Mouse (Mus musculus): ENCODE measurements around the gene Itprip. TPM values are rescaled to one million over a fixed set of nuclear protein-coding genes. Genes with fewer than 3 reads are reported as not detected.

The Itprip gene
- total RNA-seq, 2 experiments from 2014 or later: 8.0 to 8.1 TPM

- no peak for DNase-seq
- intact Hi-C loops (cut with DNase I): no loop called here
These were observed 31.1 kb downstream of the Itprip start for GRCm38 (mm10) chr19:47888037-47888436.

- DNase-seq: peak; percentile 33 to 54
These were observed 31.7 kb downstream of the Itprip start for GRCm38 (mm10) chr19:47887417-47887816.

GRCm38 (mm10) chr19:47886617-47887016 is 32.5 kb downstream of the Itprip start:
- intact Hi-C loops (cut with DNase I): no loop called here
- peak in 1 of 2 experiments; percentile 48 for DNase-seq

More at GRCm38 (mm10) chr19:47887417-47887816, 31.7 kb downstream of the Itprip start:
- intact Hi-C loops (cut with DNase I): no loop called here

GRCm38 (mm10) chr19:47885886-47886285 is 33.2 kb downstream of the Itprip start:
- intact Hi-C loops (cut with DNase I): no loop called here

GRCm38 (mm10) chr19:47885191-47885743 is 33.8 kb downstream of the Itprip start:
- intact Hi-C loops (cut with DNase I): no loop called here
- peak; percentile 42 to 62 for DNase-seq

More at GRCm38 (mm10) chr19:47885886-47886285, 33.2 kb downstream of the Itprip start:
- DNase-seq: no peak

GRCm38 (mm10) chr19:47884296-47885085 is 34.6 kb downstream of the Itprip start:
- intact Hi-C loops (cut with DNase I): no loop called here
- no peak for DNase-seq

- DNase-seq: no peak
These were observed 36.2 kb downstream of the Itprip start for GRCm38 (mm10) chr19:47882882-47883254.

GRCm38 (mm10) chr19:47882151-47882881 is 36.8 kb downstream of the Itprip start:
- DNase-seq: peak; percentile 85 to 90
- intact Hi-C loops (cut with DNase I): loop anchor here (1.0 kb wide), 1 partner anchor 50 kb away; no protein-coding TSS in a partner anchor

More at GRCm38 (mm10) chr19:47882882-47883254, 36.2 kb downstream of the Itprip start:
- intact Hi-C loops (cut with DNase I): loop anchor here (1.0 kb wide), 1 partner anchor 49 kb away; no protein-coding TSS in a partner anchor

GRCm38 (mm10) chr19:47881538-47881937 is 37.6 kb downstream of the Itprip start:
- DNase-seq: no peak
- intact Hi-C loops (cut with DNase I): no loop called here

GRCm38 (mm10) chr19:47876252-47876651 is 42.8 kb downstream of the Itprip start:
- intact Hi-C loops (cut with DNase I): no loop called here
- no peak for DNase-seq

GRCm38 (mm10) chr19:47871515-47871914 is 47.6 kb downstream of the Itprip start:
- DNase-seq: no peak
- intact Hi-C loops (cut with DNase I): no loop called here

GRCm38 (mm10) chr19:47870102-47870666 is 48.9 kb downstream of the Itprip start:
- DNase-seq: no peak
- intact Hi-C loops (cut with DNase I): no loop called here

GRCm38 (mm10) chr19:47869516-47869915 is 49.6 kb downstream of the Itprip start:
- no peak for DNase-seq
- intact Hi-C loops (cut with DNase I): no loop called here

- DNase-seq: no peak
- intact Hi-C loops (cut with DNase I): no loop called here
These were observed 50.1 kb downstream of the Itprip start for GRCm38 (mm10) chr19:47868951-47869350.

GRCm38 (mm10) chr19:47867628-47868175 is 51.4 kb downstream of the Itprip start:
- no peak for DNase-seq
- intact Hi-C loops (cut with DNase I): no loop called here

- peak; percentile 94 to 95 for DNase-seq
- intact Hi-C loops (cut with DNase I): no loop called here
These were observed 53.6 kb downstream of the Itprip start, which contains the start of gene Gsto2 for GRCm38 (mm10) chr19:47865353-47865947. Gene Gsto2, plus strand, starts transcription at chr19:47865534.

- intact Hi-C loops (cut with DNase I): no loop called here
- no peak for DNase-seq
These were observed 54.4 kb downstream of the Itprip start for GRCm38 (mm10) chr19:47864721-47865120.

GRCm38 (mm10) chr19:47864051-47864450 is 55.0 kb downstream of the Itprip start:
- intact Hi-C loops (cut with DNase I): no loop called here
- DNase-seq: no peak

GRCm38 (mm10) chr19:47862581-47862980 is 56.5 kb downstream of the Itprip start:
- intact Hi-C loops (cut with DNase I): no loop called here
- no peak for DNase-seq

GRCm38 (mm10) chr19:47859180-47859579 is 59.9 kb downstream of the Itprip start:
- DNase-seq: no peak
- intact Hi-C loops (cut with DNase I): no loop called here

Measured in heart, postnatal 14 days (tissue).